Mouse (Mus musculus) thymus, postnatal 14 days (tissue): ENCODE data around the gene Ndufs6.

Experiments used
- DNase-seq: peaks from one replicate; pipeline ENCODE4 v3.0.0; 2021

Gene Ndufs6

GRCm38 (mm10) chr13:73327827-73328698 is at the start of gene Ndufs6, which contains the start of gene Mrpl36:
Gene Ndufs6 (minus strand): TSS chr13:73328542.
Gene Mrpl36 (plus strand): TSS chr13:73328513.
- peak; percentile 95 for DNase-seq

GRCm38 (mm10) chr13:73377637-73378036 is 49.3 kb upstream of the Ndufs6 start:
- no peak for DNase-seq

- DNase-seq: no peak
These were observed 46.3 kb upstream of the Ndufs6 start for GRCm38 (mm10) chr13:73374612-73375011.

GRCm38 (mm10) chr13:73373367-73373766 is 45.0 kb upstream of the Ndufs6 start:
- DNase-seq: no peak

GRCm38 (mm10) chr13:73357106-73357505 is 28.8 kb upstream of the Ndufs6 start:
- DNase-seq: no peak

GRCm38 (mm10) chr13:73352491-73352890 is 24.1 kb upstream of the Ndufs6 start:
- no peak for DNase-seq

- no peak for DNase-seq
These were observed 23.6 kb upstream of the Ndufs6 start for GRCm38 (mm10) chr13:73351910-73352309.

- DNase-seq: no peak
These were observed 22.4 kb upstream of the Ndufs6 start for GRCm38 (mm10) chr13:73350741-73351140.

- DNase-seq: no peak
These were observed 19.7 kb upstream of the Ndufs6 start for GRCm38 (mm10) chr13:73347922-73348650.

- no peak for DNase-seq
These were observed 18.8 kb upstream of the Ndufs6 start for GRCm38 (mm10) chr13:73347171-73347570.

GRCm38 (mm10) chr13:73346743-73347142 is 18.4 kb upstream of the Ndufs6 start:
- no peak for DNase-seq

GRCm38 (mm10) chr13:73346131-73346530 is 17.8 kb upstream of the Ndufs6 start:
- no peak for DNase-seq

- peak; percentile 43 for DNase-seq
These were observed 17.0 kb upstream of the Ndufs6 start for GRCm38 (mm10) chr13:73345102-73345890.

- no peak for DNase-seq
These were observed 8.4 kb upstream of the Ndufs6 start for GRCm38 (mm10) chr13:73336753-73337152.

GRCm38 (mm10) chr13:73331736-73332135 is 3.4 kb upstream of the Ndufs6 start:
- DNase-seq: no peak

- peak; percentile 92 for DNase-seq
These were observed 2.6 kb upstream of the Ndufs6 start for GRCm38 (mm10) chr13:73330844-73331501.

GRCm38 (mm10) chr13:73323406-73323805 is 4.9 kb downstream of the Ndufs6 start:
- DNase-seq: no peak

GRCm38 (mm10) chr13:73322626-73323025 is 5.7 kb downstream of the Ndufs6 start:
- DNase-seq: no peak

- DNase-seq: no peak
These were observed 8.3 kb downstream of the Ndufs6 start for GRCm38 (mm10) chr13:73320048-73320447.

- DNase-seq: peak; percentile 56
These were observed 18.0 kb downstream of the Ndufs6 start for GRCm38 (mm10) chr13:73310183-73310929.

GRCm38 (mm10) chr13:73306430-73306829 is 21.9 kb downstream of the Ndufs6 start:
- DNase-seq: no peak

- DNase-seq: no peak
These were observed 22.3 kb downstream of the Ndufs6 start for GRCm38 (mm10) chr13:73306085-73306410.
